15 mouse cellular contexts compared by ENCODE assay signal in genomic region chr8:123746488-123746887, GRCm38 (mm10).
"Had no signal": no experiment of that assay in that cellular context is flagged by ENCODE, and none has a peak within 500 bp of the region (broad histone marks: within the 10 kb centered on the region; RNA-seq: fewer than 3 reads in every experiment).

No protein-coding gene starts in this region.

- H3K27ac ChIP-seq: kidney, embryonic 15.5 days; left cerebral cortex, adult 2 months; liver, embryonic 13.5 days; midbrain, embryonic 13.5 days had no signal

- ATAC-seq: midbrain, embryonic 13.5 days; midbrain, embryonic 16.5 days had no signal

- DNase-seq: kidney, adult 8-10 months; kidney, postnatal 10 days; kidney, postnatal 36 days; layer of hippocampus, postnatal 36 days; liver, embryonic 13.5 days; lung, adult 2 months; lung, postnatal 14 days; lung, postnatal 4 days; thymus, adult 2 months; thymus, postnatal 14 days; thymus, postnatal 4 days had no signal

- H3K36me3 ChIP-seq: kidney, embryonic 15.5 days; liver, embryonic 13.5 days; midbrain, embryonic 13.5 days had no signal

- H3K9ac ChIP-seq: kidney, embryonic 15.5 days; liver, embryonic 13.5 days; midbrain, embryonic 13.5 days had no signal

- H3K9me3 ChIP-seq: kidney, embryonic 15.5 days; liver, embryonic 13.5 days; midbrain, embryonic 13.5 days had no signal

- H3K4me1 ChIP-seq: liver, embryonic 13.5 days had no signal

- H3K27me3 ChIP-seq: midbrain, embryonic 13.5 days had no signal

- H3K4me3 ChIP-seq: kidney, embryonic 15.5 days; left cerebral cortex, adult 2 months; liver, embryonic 13.5 days; midbrain, embryonic 13.5 days had no signal

- H3K4me2 ChIP-seq: kidney, embryonic 15.5 days; liver, embryonic 13.5 days; midbrain, embryonic 13.5 days had no signal
